Mouse (Mus musculus) thymus, adult 2 months (tissue): Measurements from ENCODE around the gene Stk17b. TPM values are rescaled to one million over a fixed set of nuclear protein-coding genes. Genes with fewer than 3 reads are reported as not detected.
A peak's percentile ranks its signal among the peaks of the same experiment; 100 is the strongest.
"Not testable (repeated sequence)": the region's sequence is repeated elsewhere in the genome, so short reads cannot be mapped to it uniquely, and the experiment has no call there.

Experiments
- DNase-seq: peaks from one replicate; pipeline ENCODE4 v3.0.0; 2021
- H3K27ac ChIP-seq: fragments of 200-500 bp; 2 replicates; pipeline ENCODE4 v1.5.1; 2012; ENCODE audit warnings: low read length, control low read depth; ENCODE audit not compliant: control insufficient read depth, insufficient read depth
- H3K27me3 ChIP-seq: fragments of 200-500 bp; 2 replicates; pipeline ENCODE4 v1.6.1; 2012; ENCODE audit warnings: mild to moderate bottlenecking, low read length, moderate library complexity, mixed read lengths; ENCODE audit not compliant: control insufficient read depth, insufficient read depth
- H3K36me3 ChIP-seq: fragments of 200-500 bp; 2 replicates; pipeline ENCODE4 v1.6.1; 2012; ENCODE audit warnings: mild to moderate bottlenecking, low read length, moderate library complexity; ENCODE audit not compliant: control insufficient read depth, insufficient read depth
- H3K4me1 ChIP-seq: fragments of 200-500 bp; replicated peaks from 2 replicates; pipeline ENCODE4 v1.6.1; 2012; ENCODE audit warnings: low read length; ENCODE audit not compliant: control insufficient read depth, insufficient read depth
- H3K4me3 ChIP-seq: fragments of 200-500 bp; 2 replicates; pipeline ENCODE4 v1.5.1; 2012; ENCODE audit warnings: mild to moderate bottlenecking, low read length, control low read depth, moderate library complexity; ENCODE audit not compliant: control insufficient read depth, insufficient read depth
- CTCF ChIP-seq: fragments of 200-500 bp; IDR thresholded peaks from 2 replicates; pipeline ENCODE4 v1.5.1; 2012; ENCODE audit warnings: mild to moderate bottlenecking, control low read depth, low read length, moderate library complexity, borderline replicate concordance; ENCODE audit not compliant: control insufficient read depth, poor library complexity, insufficient read depth; ENCODE audit errors: extremely low read depth
- POLR2A ChIP-seq: fragments of 200-500 bp; IDR thresholded peaks from 2 replicates; pipeline ENCODE4 v1.6.1; 2012; ENCODE audit warnings: mild to moderate bottlenecking, low read length, control low read depth, moderate library complexity; ENCODE audit not compliant: control insufficient read depth, poor library complexity, insufficient read depth; ENCODE audit errors: extremely low read depth
- WGBS: fragments of 180-500 bp; shearing (Covaris S2); methylation state at CpG from one replicate; pipeline ENCODE4 v1.1.7; 2018; 5-methylcytosine and 5-hydroxymethylcytosine counted together
- polyA plus RNA-seq: library from polyadenylated mRNA; depleted of rRNA; stranded (reverse); fragments of >200 nt; gene quantifications from 2 replicates; pipeline ENCODE4 v1.2.3, GENCODE M21; 2012

Stk17b gene
- polyA plus RNA-seq, 1 experiment = 33.1 TPM

DNA sequence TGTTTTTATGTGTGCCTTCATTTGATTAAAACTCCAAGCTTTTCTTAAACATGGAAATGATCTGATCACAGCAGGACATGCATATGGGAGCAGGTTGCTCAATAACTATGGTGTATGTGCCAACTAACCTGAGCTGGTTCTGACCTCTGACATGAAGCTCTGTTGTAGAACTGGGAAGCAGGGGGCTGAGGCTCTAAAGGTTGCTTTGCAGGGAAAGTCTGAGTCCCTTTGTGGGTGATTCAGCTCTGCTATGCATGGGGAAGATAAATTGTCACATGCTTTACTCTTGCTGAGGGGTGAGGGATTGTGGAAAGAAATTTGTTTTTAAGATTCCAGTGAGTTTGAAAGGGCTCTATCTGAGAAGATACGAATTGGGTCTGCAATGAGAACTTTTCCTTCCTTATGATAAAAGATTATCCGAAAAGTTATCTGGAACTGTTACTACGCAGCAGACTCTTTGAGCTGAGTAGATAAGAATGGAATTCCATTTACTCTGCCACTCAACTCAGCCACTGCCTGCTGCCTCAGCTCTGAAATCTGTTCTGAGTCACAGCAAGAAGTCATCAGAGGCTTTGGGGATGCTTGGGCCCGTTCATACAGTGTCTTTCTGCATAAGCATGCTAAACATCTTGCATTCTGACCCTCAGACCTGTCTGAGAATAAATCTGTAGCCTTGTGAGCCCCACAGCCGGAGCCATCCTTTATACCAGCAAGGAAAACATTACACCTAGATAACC lies 56.4 kb downstream of the Stk17b start:
- no peak overlapping the region for H3K27ac ChIP-seq
- H3K27me3 ChIP-seq = no peaks in the 10 kb centered on the region
- DNase-seq = no peak
- H3K36me3 ChIP-seq = no peaks in the 10 kb centered on the region
- TF ChIP-seq CTCF (no peak), POLR2A (no peak)
- H3K4me3 ChIP-seq = no peak overlapping the region
- H3K4me1 ChIP-seq = no peaks in the 10 kb centered on the region
- WGBS = 91% methylated on average over 5 of the region's 5 CpGs

DNA sequence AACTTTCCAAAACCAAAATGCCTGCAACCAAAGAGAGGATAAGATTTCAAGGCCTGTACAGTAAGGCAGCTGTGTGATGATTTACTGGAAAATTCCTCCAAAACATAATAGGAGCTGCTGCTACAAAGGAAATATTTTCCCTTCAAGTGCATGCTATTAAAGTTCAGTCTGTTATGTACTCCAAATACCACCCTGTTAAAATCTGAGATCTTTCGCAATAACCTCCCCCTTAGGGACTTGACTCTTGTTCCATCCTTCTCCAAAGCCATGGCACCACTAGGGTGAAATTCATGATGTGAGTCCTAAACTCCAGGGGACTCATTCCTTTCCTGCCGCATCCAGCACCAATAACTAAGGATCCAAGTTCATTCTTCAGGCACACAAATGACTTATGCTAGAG lies 58.1 kb downstream of the Stk17b start:
- H3K27me3 ChIP-seq = no peaks in the 10 kb centered on the region
- TF ChIP-seq POLR2A (no peak), CTCF (no peak)
- DNase-seq = no peak
- H3K4me3 ChIP-seq = no peak overlapping the region
- H3K36me3 ChIP-seq = no peaks in the 10 kb centered on the region
- H3K4me1 ChIP-seq = no peaks in the 10 kb centered on the region
- no peak overlapping the region for H3K27ac ChIP-seq
- 99% methylated on average over 2 of the region's 2 CpGs for WGBS

DNA sequence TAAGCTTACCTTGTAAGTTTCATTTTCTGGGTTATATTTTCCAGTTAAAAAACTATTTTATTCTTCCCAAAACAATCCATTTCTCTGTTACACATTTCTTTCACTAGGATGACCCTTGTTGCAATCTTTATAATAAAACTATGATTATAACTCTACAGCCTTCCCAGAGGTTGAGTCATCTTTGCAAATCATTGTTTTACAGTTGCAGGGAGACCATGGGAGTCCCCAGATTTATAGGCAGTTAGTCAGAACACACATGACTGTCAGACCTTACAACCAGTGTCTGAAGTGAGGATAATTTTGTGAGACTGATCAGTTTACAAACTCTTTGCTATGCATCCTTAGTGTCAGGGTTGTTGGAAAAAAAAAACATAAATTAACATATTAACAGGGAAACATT lies 63.7 kb downstream of the Stk17b start:
- no peak for DNase-seq
- Histone ChIP-seq H3K36me3 (no peaks in the 10 kb centered on the region), H3K4me3 (no peak overlapping the region), H3K27ac (no peak overlapping the region), H3K4me1 (no peaks in the 10 kb centered on the region), H3K27me3 (no peaks in the 10 kb centered on the region)
- no peak for TF ChIP-seq POLR2A
- TF ChIP-seq CTCF = no peak

DNA sequence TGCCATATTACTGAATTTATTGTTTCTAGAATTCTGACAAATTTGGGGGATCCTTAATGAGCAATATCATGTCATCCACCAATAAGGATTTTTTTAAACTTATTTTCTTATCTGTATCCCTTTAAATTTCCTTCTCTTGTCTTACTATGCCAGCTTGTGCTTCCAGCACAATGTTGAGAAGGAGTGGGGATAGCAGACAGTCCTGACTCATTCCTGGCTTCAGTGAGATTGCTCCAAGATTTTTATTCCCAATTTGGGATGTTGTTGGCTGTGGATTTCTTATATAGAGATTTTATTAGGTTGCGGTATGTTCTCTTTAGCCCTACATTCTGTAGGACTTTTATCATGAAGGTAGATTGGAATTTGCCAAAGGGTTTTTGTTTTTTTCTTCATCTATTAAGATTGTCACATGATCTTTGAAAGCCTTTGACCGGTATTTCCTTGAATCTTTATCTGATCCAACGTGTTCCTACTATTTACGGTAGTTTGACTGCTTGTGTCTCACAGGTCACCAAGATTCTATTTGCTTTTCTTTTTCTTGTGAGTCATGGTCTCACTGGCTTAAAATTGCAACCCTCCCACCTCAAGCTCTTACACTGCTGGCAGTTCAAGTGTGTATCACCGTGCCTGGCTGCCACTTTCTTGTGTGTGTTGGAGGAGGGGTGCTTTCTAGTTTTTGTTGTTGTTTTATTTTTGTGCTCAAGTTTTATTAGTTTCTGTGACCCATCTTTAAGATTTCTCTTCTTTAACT lies 64.2 kb downstream of the Stk17b start:
- Histone ChIP-seq H3K4me1 (no peaks in the 10 kb centered on the region), H3K4me3 (no peak overlapping the region), H3K36me3 (no peaks in the 10 kb centered on the region), H3K27me3 (no peaks in the 10 kb centered on the region), H3K27ac (no peak overlapping the region)
- no peak for DNase-seq
- 91% methylated on average over 5 of the region's 5 CpGs for WGBS
- TF ChIP-seq POLR2A = no peak
- TF ChIP-seq CTCF = no peak

DNA sequence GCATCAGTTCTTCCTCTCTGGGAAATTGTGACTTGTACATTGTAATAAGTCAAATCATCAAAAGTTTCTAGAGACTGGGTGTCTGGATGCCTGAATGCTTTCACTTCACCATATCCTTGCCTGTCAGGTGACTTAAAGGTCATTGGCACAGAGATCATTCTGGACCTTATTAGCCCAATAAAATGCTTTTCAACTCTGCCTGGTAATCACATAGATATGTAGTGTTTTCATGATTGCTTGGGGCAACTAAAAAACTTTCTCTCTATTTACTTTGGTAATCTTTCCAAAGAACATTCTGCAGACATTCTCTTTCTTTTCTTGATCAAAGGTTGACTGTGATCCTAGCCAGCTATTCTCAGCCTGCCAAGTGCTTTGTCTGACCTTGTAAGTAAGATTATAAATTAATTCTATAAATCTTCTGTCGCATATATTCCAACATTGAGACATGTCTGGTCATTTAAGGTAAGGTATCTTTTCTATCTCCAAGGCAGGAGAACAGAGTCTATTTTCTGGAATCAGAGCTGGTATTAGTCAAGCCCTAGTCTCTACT lies 69.0 kb downstream of the Stk17b start:
- 91% methylated on average over 1 of the region's 1 CpGs for WGBS
- H3K4me1 ChIP-seq = no peaks in the 10 kb centered on the region
- TF ChIP-seq POLR2A (no peak), CTCF (no peak)
- H3K27me3 ChIP-seq = no peaks in the 10 kb centered on the region
- no peaks in the 10 kb centered on the region for H3K36me3 ChIP-seq
- no peak for DNase-seq
- H3K4me3 ChIP-seq = no peak overlapping the region
- H3K27ac ChIP-seq = no peak overlapping the region

DNA sequence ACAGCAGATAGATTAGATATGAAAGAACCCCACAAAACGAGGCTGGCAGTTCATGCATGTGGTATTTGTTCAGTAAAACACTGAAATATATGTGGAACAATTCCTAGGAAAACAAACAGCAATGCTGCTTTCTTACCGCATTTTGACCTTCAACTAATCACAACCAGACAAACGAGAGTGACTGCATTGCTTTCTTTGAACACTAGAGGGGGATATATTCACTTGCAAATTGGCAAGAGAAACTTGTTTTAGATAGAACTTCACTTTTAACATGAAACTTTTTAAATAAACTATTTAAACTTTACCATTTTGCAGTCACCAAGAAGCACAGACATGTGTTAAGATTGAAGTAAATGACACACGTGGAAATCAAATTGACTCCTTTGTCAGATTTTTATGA lies 69.6 kb downstream of the Stk17b start:
- TF ChIP-seq POLR2A (no peak), CTCF (no peak)
- H3K27ac ChIP-seq = no peak overlapping the region
- no peaks in the 10 kb centered on the region for H3K27me3 ChIP-seq
- H3K4me3 ChIP-seq = no peak overlapping the region
- WGBS = 8% methylated on average over 4 of the region's 4 CpGs
- peak; percentile 21 for DNase-seq
- H3K36me3 ChIP-seq = no peaks in the 10 kb centered on the region
- no peaks in the 10 kb centered on the region for H3K4me1 ChIP-seq

DNA sequence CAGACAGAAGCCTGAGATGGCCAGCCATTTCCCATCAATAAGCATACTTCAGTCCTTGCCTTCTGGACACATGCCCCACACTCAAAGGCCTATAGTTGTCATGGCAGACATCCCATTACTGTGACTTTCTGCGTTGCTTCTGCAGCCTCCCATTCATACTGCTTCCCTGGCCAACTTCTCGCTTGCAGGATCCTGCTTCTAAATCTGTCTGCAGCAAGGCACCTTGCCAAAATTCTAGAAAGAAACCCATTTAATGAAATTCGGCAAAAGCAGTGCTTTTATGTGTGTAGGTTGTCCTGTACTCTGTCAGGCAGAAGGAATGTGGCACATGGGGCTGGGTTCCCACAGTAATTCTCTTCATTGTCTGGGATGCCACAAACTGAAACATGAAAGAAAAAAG lies 71.6 kb downstream of the Stk17b start:
- H3K4me3 ChIP-seq, H3K36me3 ChIP-seq, DNase-seq, H3K27ac ChIP-seq, H3K27me3 ChIP-seq, H3K4me1 ChIP-seq: not testable (repeated sequence)
- 74% methylated on average over 3 of the region's 3 CpGs for WGBS
